Mouse (Mus musculus) G1E (cell line): ENCODE measurements at regions not wholly inside any gene's neighbourhood (a gene's known extent, or its start where the extent isn't known, plus 50 kb on each side); places are given as distances from the start of the nearest gene placed in this dataset.

Source experiments
- CTCF ChIP-seq: IDR thresholded peaks from 2 replicates; pipeline ENCODE4 v1.5.1; 2012; ENCODE audit warnings: low read depth, low read length, inconsistent platforms, mixed read lengths
- GATA1 ChIP-seq: IDR thresholded peaks from 2 replicates; pipeline ENCODE4 v1.6.1; 2012; ENCODE audit warnings: borderline replicate concordance, low read length, inconsistent platforms, mixed read lengths
- GATA2 ChIP-seq: IDR thresholded peaks from 2 replicates; pipeline ENCODE4 v1.6.1; 2012; ENCODE audit warnings: low read depth, low read length, inconsistent platforms, borderline replicate concordance
- TAL1 ChIP-seq: conservative IDR thresholded peaks from 2 replicates; pipeline ENCODE4 v1.6.1; 2012; ENCODE audit warnings: low read depth, low read length, inconsistent platforms, mixed read lengths

- TF ChIP-seq GATA1 (no peak), CTCF (no peak), TAL1 (no peak), GATA2 (no peak)
These were observed 177.3 kb upstream of the Ift57 start for GRCm38 (mm10) chr16:49521685-49522084.
